Mouse (Mus musculus) heart, postnatal 14 days (tissue): ENCODE results near the gene Ska2. TPM values are rescaled to one million over a fixed set of nuclear protein-coding genes. Genes with fewer than 3 reads are reported as not detected.

Experiments
- DNase-seq, 2 experiments: peaks; one replicate each; pipeline ENCODE4 v3.0.0; 2021 to 2022
- intact Hi-C: fragments of 180-260 bp; cut with DNase I; formaldehyde crosslinking; loops from one replicate; pipeline ENCODE4 v1.15.1; 2025
- microRNA-seq, 2 experiments: library from miRNA; unstranded; fragments of <30 nt; microRNA quantifications; one replicate each; pipeline ENCODE4 v1.2.0; 2021 to 2022
- total RNA-seq, 2 experiments: library from RNA; stranded (reverse); gene quantifications; 2 replicates each; pipeline ENCODE4 v1.2.3; 2021

The Ska2 gene
- total RNA-seq, 2 experiments from 2014 or later, result 13.9 to 16.6 TPM

DNA sequence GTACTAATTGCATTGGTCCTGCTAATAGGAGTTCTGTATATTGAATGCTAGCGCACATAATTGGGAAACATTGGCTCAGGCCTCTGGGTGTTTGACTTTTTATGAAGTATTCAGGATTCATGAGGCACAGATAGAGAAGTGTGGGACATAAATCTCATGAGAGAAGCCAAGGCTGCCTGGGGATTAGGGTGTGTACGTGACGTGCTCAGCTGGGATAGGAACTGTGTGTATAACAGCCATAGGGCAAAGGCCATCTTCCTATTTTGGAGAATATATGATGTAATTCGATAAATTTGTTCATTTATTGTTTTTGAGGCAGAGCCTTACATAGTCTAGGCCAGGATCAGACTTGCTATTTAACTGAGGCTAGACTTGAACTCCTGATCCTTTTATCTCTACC is 53.7 kb downstream of the Ska2 start:
- intact Hi-C loops, result no loop called here
- DNase-seq, result no peak

DNA sequence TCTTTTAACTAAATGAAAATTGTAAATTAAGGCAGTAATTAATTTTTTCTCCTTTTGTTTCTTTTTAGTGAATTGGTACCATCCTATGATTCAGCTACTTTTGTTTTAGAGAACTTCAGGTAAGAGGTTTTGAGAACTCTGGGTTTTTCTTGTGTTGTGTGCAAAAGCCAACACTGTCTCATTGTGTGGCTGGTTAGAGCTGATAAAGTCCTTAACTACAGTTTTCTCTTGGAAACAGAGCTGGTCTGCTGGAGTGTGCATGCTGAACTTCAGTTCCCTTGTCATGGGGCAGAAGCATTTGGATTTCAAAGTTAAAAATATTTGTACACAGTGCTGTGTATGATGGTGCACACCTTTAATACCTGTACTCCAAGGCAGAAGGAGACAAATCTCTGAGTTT is 54.7 kb downstream of the Ska2 start:
- intact Hi-C loops, result no loop called here
- no peak for DNase-seq

DNA sequence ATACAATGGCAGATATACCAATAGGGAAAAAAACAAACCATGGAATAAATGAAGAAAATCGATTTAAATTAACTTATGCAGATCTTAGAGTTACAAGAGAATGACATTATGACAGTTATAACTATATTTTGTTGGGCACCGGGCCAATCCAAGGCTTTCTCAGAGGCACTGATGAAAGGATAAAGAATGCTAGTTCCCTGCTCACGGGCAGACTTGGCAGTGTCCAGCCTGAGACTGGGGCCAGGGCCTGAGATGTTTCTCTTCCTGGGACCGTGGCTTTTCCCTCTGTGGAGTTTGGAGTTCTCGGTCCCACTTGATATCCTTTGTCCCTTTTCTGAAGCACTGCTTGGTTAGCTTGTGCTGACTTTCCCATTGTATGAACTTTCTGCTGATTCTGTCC is 64.6 kb downstream of the Ska2 start:
- DNase-seq, result no peak
- intact Hi-C loops, result no loop called here

Small RNA genes within 50 kb of the gene (microRNA-seq; reads per million reads assigned to microRNA genes)
- 34.4 to 85.0 reads per million in 2 experiments for gene Mir301

Other genes with a start within 250 kb of the Ska2 start
- 10 to 100 TPM; 24.7 to 24.8 TPM for gene Ypel2, start 115.5 kb upstream of the Ska2 start, total RNA-seq
- gene Gdpd1, start 35.2 kb upstream of the Ska2 start, total RNA-seq, result 10 to 100 TPM; 11.3 to 12.0 TPM
- 1 to 10 TPM; 8.9 to 9.2 TPM for gene Smg8, start 22.5 kb upstream of the Ska2 start, total RNA-seq
- 1 to 10 TPM; 1.7 to 2.4 TPM for gene Prr11, start 526 bp upstream of the Ska2 start, total RNA-seq
- gene Trim37, start 17.8 kb downstream of the Ska2 start, total RNA-seq, result 1 to 10 TPM; 6.1 to 9.2 TPM
- gene Ppm1e, start 249.8 kb downstream of the Ska2 start, total RNA-seq, result 10 to 100 TPM; 12.0 to 14.7 TPM